Mouse (Mus musculus) hindbrain, embryonic 11.5 days (tissue): Measurements from ENCODE around the gene Arfgap2. TPM values are rescaled to one million over a fixed set of nuclear protein-coding genes. Genes with fewer than 3 reads are reported as not detected.

ENCODE experiments used
- ATAC-seq: fragments of 200-750 bp; cut with Nextera tagmentation; 2 replicates; pipeline ENCODE4 v1.8.0; 2017; ENCODE audit warnings: mild to moderate bottlenecking, moderate TSS enrichment, moderate library complexity; ENCODE audit not compliant: low FRiP score
- DNase-seq: peaks from one replicate; pipeline ENCODE4 v3.0.0-alpha.2; 2015; ENCODE audit warnings: low spot score
- H3K27ac ChIP-seq: fragments of 300-500 bp; sonication (generic); 2 replicates; pipeline ENCODE4 v1.5.1; 2014; ENCODE audit warnings: mild to moderate bottlenecking, low read depth, low read length
- H3K27me3 ChIP-seq: fragments of 300-500 bp; sonication (generic); 2 replicates; pipeline ENCODE4 v1.6.1; 2014; ENCODE audit warnings: mild to moderate bottlenecking, low read length, moderate library complexity, mixed read lengths; ENCODE audit not compliant: control insufficient read depth, insufficient read depth
- H3K36me3 ChIP-seq: fragments of 300-500 bp; sonication (generic); 2 replicates; pipeline ENCODE4 v1.6.1; 2014; ENCODE audit warnings: mild to moderate bottlenecking, low read length, moderate library complexity, mixed read lengths; ENCODE audit not compliant: control insufficient read depth, insufficient read depth
- H3K4me1 ChIP-seq: fragments of 300-500 bp; sonication (generic); replicated peaks from 2 replicates; pipeline ENCODE4 v1.6.1; 2014; ENCODE audit warnings: low read length, mixed read lengths; ENCODE audit not compliant: control insufficient read depth, insufficient read depth
- H3K4me2 ChIP-seq: fragments of 300-500 bp; sonication (generic); replicated peaks from 2 replicates; pipeline ENCODE4 v1.6.1; 2014; ENCODE audit warnings: mild to moderate bottlenecking, low read depth, low read length
- H3K4me3 ChIP-seq: fragments of 300-500 bp; sonication (generic); 2 replicates; pipeline ENCODE4 v1.5.1; 2014; ENCODE audit warnings: low read depth, low read length
- H3K9ac ChIP-seq: fragments of 300-500 bp; sonication (generic); 2 replicates; pipeline ENCODE4 v1.6.1; 2014; ENCODE audit warnings: low read depth, low read length
- H3K9me3 ChIP-seq: fragments of 300-500 bp; sonication (generic); 2 replicates; pipeline ENCODE4 v1.6.1; 2016; ENCODE audit warnings: low read length; ENCODE audit not compliant: control insufficient read depth
- WGBS: fragments of 180-500 bp; shearing (Covaris S2); extraction: QIAGEN DNeasy Blood & Tissue Kit; methylation state at CpG from one replicate; pipeline ENCODE4 v1.1.7; 2014; 5-methylcytosine and 5-hydroxymethylcytosine counted together
- polyA plus RNA-seq: library from polyadenylated mRNA; unstranded; fragments of >200 nt; fragmentation: Nextera tagmentation; extraction: Ambion mirVana; gene quantifications from 2 replicates; pipeline ENCODE4 v1.2.1, GENCODE M21; 2014

Arfgap2 gene
- polyA plus RNA-seq, 1 experiment from 2014 or later, result 66.1 TPM

GRCm38 (mm10) chr2:91257126-91257980 lies 7.4 kb upstream of the Arfgap2 start:
- peaks cover 16% of the 10 kb centered on the region for H3K4me1 ChIP-seq
- under 1% methylated on average over 22 of the region's 22 CpGs for WGBS
- H3K4me2 ChIP-seq, result peak overlapping the region; percentile 99
- peaks cover 13% of the 10 kb centered on the region for H3K27me3 ChIP-seq
- DNase-seq, result no peak
- peak; percentile 75 for ATAC-seq
- H3K4me3 ChIP-seq, result peak overlapping the region; percentile 53
- no peak overlapping the region; the same call in 1 of the 2 replicates for H3K27ac ChIP-seq
- no peaks in the 10 kb centered on the region for H3K9me3 ChIP-seq
- peak overlapping the region; percentile 59 for H3K9ac ChIP-seq
- 0 out of 2 replicates have a peak, but pooled peaks cover 3% of the 10 kb centered on the region for H3K36me3 ChIP-seq

GRCm38 (mm10) chr2:91258054-91258453 lies 6.7 kb upstream of the Arfgap2 start:
- no peak for DNase-seq
- no peak for ATAC-seq
- 78% methylated on average over 5 of the region's 5 CpGs for WGBS

GRCm38 (mm10) chr2:91258830-91259229 lies 5.9 kb upstream of the Arfgap2 start:
- H3K36me3 ChIP-seq, result 0 out of 2 replicates have a peak, but pooled peaks cover 3% of the 10 kb centered on the region
- no peak for DNase-seq
- no peak overlapping the region for H3K27ac ChIP-seq
- H3K9ac ChIP-seq, result no peak overlapping the region
- no peak overlapping the region for H3K4me3 ChIP-seq
- H3K27me3 ChIP-seq, result peaks cover 13% of the 10 kb centered on the region
- H3K4me1 ChIP-seq, result peaks cover 16% of the 10 kb centered on the region
- ATAC-seq, result no peak
- H3K4me2 ChIP-seq, result no peak overlapping the region
- 62% methylated on average over 1 of the region's 1 CpGs for WGBS
- H3K9me3 ChIP-seq, result no peaks in the 10 kb centered on the region

More at GRCm38 (mm10) chr2:91258054-91258453, 6.7 kb upstream of the Arfgap2 start:
- Histone ChIP-seq H3K4me1 (peaks cover 16% of the 10 kb centered on the region), H3K9me3 (no peaks in the 10 kb centered on the region), H3K36me3 (0 out of 2 replicates have a peak, but pooled peaks cover 3% of the 10 kb centered on the region), H3K27me3 (peaks cover 13% of the 10 kb centered on the region), H3K4me3 (peak overlapping the region; percentile 53; the same call in 1 of the 2 replicates), H3K27ac (no peak overlapping the region), H3K4me2 (peak overlapping the region; percentile 99), H3K9ac (no peak overlapping the region)

- WGBS, result 90% methylated on average over 1 of the region's 1 CpGs
- Histone ChIP-seq H3K27ac (no peak overlapping the region), H3K9ac (no peak overlapping the region), H3K27me3 (peaks cover 12% of the 10 kb centered on the region), H3K36me3 (0 out of 2 replicates have a peak, but pooled peaks cover 3% of the 10 kb centered on the region), H3K4me1 (peaks cover 16% of the 10 kb centered on the region), H3K4me2 (no peak overlapping the region), H3K9me3 (no peaks in the 10 kb centered on the region), H3K4me3 (no peak overlapping the region)
- ATAC-seq (no peak), DNase-seq (no peak)
Measured at GRCm38 (mm10) chr2:91259493-91259892, 5.3 kb upstream of the Arfgap2 start.

GRCm38 (mm10) chr2:91263692-91264660 lies 798 bp upstream of the Arfgap2 start:
- Histone ChIP-seq H3K9me3 (no peaks in the 10 kb centered on the region), H3K4me1 (no peaks in the 10 kb centered on the region; the same call in none of the 2 replicates), H3K4me3 (no peak overlapping the region; the same call in 1 of the 2 replicates), H3K9ac (peak overlapping the region; percentile 56), H3K27ac (peak overlapping the region; percentile 49), H3K27me3 (no peaks in the 10 kb centered on the region), H3K4me2 (peak overlapping the region; percentile 65), H3K36me3 (0 out of 2 replicates have a peak, but pooled peaks cover 3% of the 10 kb centered on the region)
- no peak for DNase-seq
- peak; percentile 1 for ATAC-seq
- 89% methylated on average over 17 of the region's 17 CpGs for WGBS

- ATAC-seq (no peak), DNase-seq (no peak)
- H3K9me3 ChIP-seq, result no peaks in the 10 kb centered on the region
- H3K4me2 ChIP-seq, result no peak overlapping the region
- H3K27me3 ChIP-seq, result no peaks in the 10 kb centered on the region
- H3K9ac ChIP-seq, result no peak overlapping the region
- H3K36me3 ChIP-seq, result peaks cover 9% of the 10 kb centered on the region; the same call in 1 of the 2 replicates
- no peak overlapping the region for H3K4me3 ChIP-seq
- no peak overlapping the region for H3K27ac ChIP-seq
- WGBS, result 95% methylated on average over 3 of the region's 3 CpGs
- no peaks in the 10 kb centered on the region; the same call in none of the 2 replicates for H3K4me1 ChIP-seq
Measured at GRCm38 (mm10) chr2:91268042-91268441, 3.3 kb downstream of the Arfgap2 start.

- no peaks in the 10 kb centered on the region; the same call in none of the 2 replicates for H3K4me1 ChIP-seq
- H3K4me3 ChIP-seq, result no peak overlapping the region
- H3K27me3 ChIP-seq, result no peaks in the 10 kb centered on the region
- H3K9me3 ChIP-seq, result no peaks in the 10 kb centered on the region
- H3K9ac ChIP-seq, result no peak overlapping the region
- DNase-seq (no peak), ATAC-seq (no peak)
- no peak overlapping the region for H3K4me2 ChIP-seq
- H3K36me3 ChIP-seq, result peaks cover 12% of the 10 kb centered on the region; the same call in 1 of the 2 replicates
- WGBS, result 89% methylated on average over 2 of the region's 2 CpGs
- no peak overlapping the region for H3K27ac ChIP-seq
Measured at GRCm38 (mm10) chr2:91268706-91269105, 3.9 kb downstream of the Arfgap2 start.

- no peak overlapping the region for H3K4me3 ChIP-seq
- no peak for DNase-seq
- no peaks in the 10 kb centered on the region for H3K9me3 ChIP-seq
- H3K27ac ChIP-seq, result no peak overlapping the region
- no peaks in the 10 kb centered on the region for H3K27me3 ChIP-seq
- peaks cover 15% of the 10 kb centered on the region; the same call in 1 of the 2 replicates for H3K36me3 ChIP-seq
- WGBS, result 96% methylated on average over 8 of the region's 8 CpGs
- no peak overlapping the region for H3K9ac ChIP-seq
- H3K4me2 ChIP-seq, result no peak overlapping the region
- H3K4me1 ChIP-seq, result no peaks in the 10 kb centered on the region; the same call in none of the 2 replicates
- ATAC-seq, result no peak
Measured at GRCm38 (mm10) chr2:91269687-91270133, 4.9 kb downstream of the Arfgap2 start.
